Mouse (Mus musculus) E14TG2a.4 (cell line): ENCODE measurements around the gene Hcrtr1.

Experiments used
- H3K27me3 ChIP-seq: 2 replicates; pipeline ENCODE4 v1.6.1; 2014; ENCODE audit warnings: low read length, control low read depth; ENCODE audit not compliant: insufficient read depth
- H3K36me3 ChIP-seq: 2 replicates; pipeline ENCODE4 v1.6.1; 2014; ENCODE audit warnings: low read length, control low read depth; ENCODE audit not compliant: insufficient read depth
- H3K4me1 ChIP-seq: replicated peaks from 2 replicates; pipeline ENCODE4 v1.6.1; 2014; ENCODE audit warnings: low read depth, low read length, control low read depth
- H3K4me3 ChIP-seq: replicated peaks from 2 replicates; pipeline ENCODE4 v1.5.1; 2014; ENCODE audit warnings: mild to moderate bottlenecking, low read length
- H3K9me3 ChIP-seq: 2 replicates; pipeline ENCODE4 v1.6.1; 2014; ENCODE audit warnings: low read length, control low read depth
- CTCF ChIP-seq: conservative IDR thresholded peaks from 2 replicates; pipeline ENCODE4 v1.5.1; 2014; ENCODE audit warnings: low read length
- NANOG ChIP-seq: IDR thresholded peaks from 2 replicates; pipeline ENCODE4 v1.6.1; 2014; ENCODE audit warnings: borderline replicate concordance, low read length, mixed read lengths
- POU5F1 ChIP-seq: IDR thresholded peaks from 2 replicates; pipeline ENCODE4 v1.6.1; 2014; ENCODE audit warnings: low read length, borderline replicate concordance

Gene Hcrtr1

DNA sequence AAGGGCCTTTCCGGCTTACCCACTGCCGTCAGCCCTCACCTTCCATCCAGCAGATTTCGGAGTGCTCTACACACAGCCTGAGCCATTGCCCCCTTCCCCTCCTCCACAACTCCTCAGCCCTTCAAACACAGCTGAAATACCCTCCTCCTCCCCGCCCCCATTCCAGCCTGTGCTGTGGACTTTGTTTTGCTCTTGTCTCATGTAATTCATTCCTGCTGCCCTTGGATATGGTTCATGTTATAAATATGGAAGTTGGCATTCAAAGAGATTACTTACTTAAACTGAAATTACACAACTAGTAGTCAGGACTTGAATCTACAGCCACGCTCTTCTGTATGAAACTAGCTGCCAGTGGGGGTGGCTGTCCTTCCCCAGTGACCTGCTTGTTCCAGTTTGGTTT is 16.1 kb downstream of the Hcrtr1 start:
- no peaks in the 10 kb centered on the region for H3K27me3 ChIP-seq
- peak overlapping the region; percentile 23; the same call in 1 of the 2 replicates for H3K4me3 ChIP-seq
- H3K4me1 ChIP-seq, result peaks cover 62% of the 10 kb centered on the region
- TF ChIP-seq NANOG, result no peak
- TF ChIP-seq POU5F1, result no peak
- TF ChIP-seq CTCF, result no peak
- peaks cover 71% of the 10 kb centered on the region for H3K36me3 ChIP-seq
- H3K9me3 ChIP-seq, result peaks cover 2% of the 10 kb centered on the region

DNA sequence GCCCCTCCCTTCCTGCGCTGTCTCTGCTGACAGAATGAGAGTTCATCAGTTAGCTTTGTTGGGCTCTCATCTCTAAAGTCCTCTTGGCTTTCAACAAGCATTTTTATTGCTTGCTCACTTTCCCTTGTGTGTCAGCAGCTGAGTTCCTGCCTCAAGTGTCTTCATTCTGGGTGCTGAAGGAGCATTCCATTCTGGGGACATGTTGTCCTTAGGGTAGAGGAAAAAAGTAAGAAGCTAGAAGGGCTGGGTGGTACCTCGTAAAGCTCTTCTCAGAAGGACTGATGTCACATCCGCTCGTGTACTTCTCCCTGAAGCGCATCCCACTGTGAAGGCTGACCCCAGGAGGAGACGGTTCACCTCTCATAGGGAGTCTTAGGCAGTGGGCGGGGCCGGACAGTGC is 17.6 kb downstream of the Hcrtr1 start:
- Histone ChIP-seq H3K9me3 (peaks cover 17% of the 10 kb centered on the region), H3K4me3 (no peak overlapping the region), H3K36me3 (peaks cover 56% of the 10 kb centered on the region), H3K27me3 (no peaks in the 10 kb centered on the region), H3K4me1 (peaks cover 50% of the 10 kb centered on the region)
- TF ChIP-seq CTCF, result no peak
- TF ChIP-seq POU5F1, result no peak
- no peak for TF ChIP-seq NANOG

DNA sequence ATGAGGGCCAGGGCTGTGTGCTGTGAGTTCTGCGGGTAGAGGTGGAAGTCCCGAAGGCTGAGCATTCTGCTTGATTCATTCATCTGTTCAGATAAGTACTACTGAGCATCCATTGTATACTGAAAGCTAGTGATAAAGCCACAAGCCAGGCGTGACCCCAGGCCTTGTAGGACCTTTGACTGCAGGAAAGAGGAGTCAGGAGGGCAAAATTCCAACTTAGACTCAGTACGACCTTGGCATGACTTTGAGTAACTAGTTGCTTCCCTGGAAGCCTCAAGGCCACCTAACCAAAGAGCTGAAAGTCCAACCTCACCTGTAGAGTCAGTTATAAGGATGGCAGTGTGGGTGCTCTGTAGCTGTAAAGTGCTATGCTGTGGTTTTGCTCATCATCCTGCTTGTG is 18.4 kb downstream of the Hcrtr1 start:
- TF ChIP-seq CTCF (no peak), POU5F1 (no peak), NANOG (no peak)
- no peak overlapping the region for H3K4me3 ChIP-seq
- peaks cover 17% of the 10 kb centered on the region for H3K9me3 ChIP-seq
- no peaks in the 10 kb centered on the region for H3K27me3 ChIP-seq
- H3K36me3 ChIP-seq, result peaks cover 50% of the 10 kb centered on the region
- H3K4me1 ChIP-seq, result peaks cover 42% of the 10 kb centered on the region

DNA sequence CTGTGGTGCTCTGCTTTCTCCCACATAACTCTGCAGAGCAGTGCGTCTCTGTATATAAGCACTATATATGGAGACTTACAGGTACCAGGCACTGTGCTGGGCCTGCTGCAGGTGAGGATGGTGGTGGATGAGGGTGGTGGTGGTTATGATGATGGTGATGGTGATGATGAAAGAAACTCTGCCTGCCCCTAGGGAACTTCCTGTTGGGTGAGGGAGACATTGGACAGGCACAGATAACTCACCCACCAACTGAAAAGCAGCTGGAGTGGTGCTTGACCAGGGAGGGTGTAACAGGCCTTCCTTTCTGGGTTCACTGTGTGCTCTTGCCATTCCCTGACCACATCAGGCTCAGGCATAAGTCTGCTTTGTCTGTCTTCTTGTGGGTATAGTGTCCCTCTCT is 26.4 kb downstream of the Hcrtr1 start:
- TF ChIP-seq NANOG (no peak), POU5F1 (no peak), CTCF (no peak)
- Histone ChIP-seq H3K4me3 (no peak overlapping the region), H3K27me3 (no peaks in the 10 kb centered on the region), H3K36me3 (peaks cover 30% of the 10 kb centered on the region), H3K4me1 (peaks cover 43% of the 10 kb centered on the region), H3K9me3 (peaks cover 11% of the 10 kb centered on the region)

DNA sequence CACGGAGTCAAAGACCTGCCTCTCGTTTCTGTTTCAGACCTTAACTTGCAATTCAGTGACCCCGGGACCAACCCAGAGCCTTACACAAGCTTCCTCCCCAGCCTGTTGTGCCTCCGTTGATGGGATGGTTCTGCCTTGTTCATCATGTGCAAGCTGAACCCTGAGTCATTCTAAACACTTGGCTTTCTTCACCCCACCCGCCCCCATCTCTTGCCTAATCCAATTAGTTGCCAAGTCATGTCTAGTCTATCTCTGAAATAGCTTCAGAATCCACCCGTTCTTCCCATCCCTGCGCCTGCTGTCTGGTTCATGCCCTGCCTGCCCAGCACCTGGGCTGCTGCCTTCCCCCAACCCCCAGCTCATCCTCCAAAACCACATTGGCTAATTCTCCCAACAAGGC is 26.9 kb downstream of the Hcrtr1 start:
- Histone ChIP-seq H3K9me3 (peaks cover 7% of the 10 kb centered on the region), H3K36me3 (peaks cover 30% of the 10 kb centered on the region), H3K4me3 (no peak overlapping the region), H3K27me3 (no peaks in the 10 kb centered on the region), H3K4me1 (peaks cover 43% of the 10 kb centered on the region)
- TF ChIP-seq POU5F1 (no peak), CTCF (no peak), NANOG (no peak)

DNA sequence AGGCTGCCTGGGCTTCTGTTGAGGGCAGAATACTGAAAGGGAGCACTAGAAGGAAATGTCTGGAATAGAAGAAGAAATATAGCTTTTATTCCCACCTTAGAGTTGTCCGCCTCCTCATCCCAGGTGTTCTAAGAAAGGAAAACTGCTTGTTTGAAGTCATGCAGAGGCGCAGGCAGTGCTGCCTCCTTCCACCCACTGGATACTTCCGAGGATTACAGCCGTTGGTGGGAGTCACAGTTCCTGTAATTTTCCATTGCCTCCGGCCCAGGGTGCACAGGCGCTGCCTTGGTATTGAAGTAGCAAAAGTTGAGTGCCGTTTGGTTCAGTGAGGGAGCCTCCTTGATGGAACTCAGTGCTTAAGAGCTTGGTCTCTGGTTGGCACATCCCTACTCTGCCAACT is 29.1 kb downstream of the Hcrtr1 start:
- Histone ChIP-seq H3K9me3 (no peaks in the 10 kb centered on the region), H3K4me1 (peaks cover 54% of the 10 kb centered on the region), H3K27me3 (no peaks in the 10 kb centered on the region), H3K36me3 (peaks cover 22% of the 10 kb centered on the region), H3K4me3 (no peak overlapping the region)
- no peak for TF ChIP-seq POU5F1
- no peak for TF ChIP-seq NANOG
- TF ChIP-seq CTCF, result no peak

DNA sequence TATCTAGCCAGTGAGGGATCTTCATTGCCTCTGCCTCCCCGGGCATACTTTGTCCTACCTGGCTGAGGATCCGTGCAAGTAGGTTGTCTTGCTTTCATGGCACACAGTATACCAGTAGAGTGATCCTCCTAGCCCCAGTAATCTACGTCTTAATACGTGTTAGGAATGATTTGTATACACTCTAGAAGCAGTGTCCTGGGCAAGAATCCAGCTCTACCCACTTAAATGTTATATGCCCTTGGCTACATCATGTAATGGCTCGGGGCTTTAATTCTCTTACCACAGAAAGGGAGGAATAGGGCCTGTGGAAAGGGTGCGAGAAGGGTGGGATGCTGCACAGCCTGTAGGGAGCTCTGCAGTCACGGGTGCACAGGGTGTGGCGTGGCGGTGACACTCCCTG is 29.5 kb downstream of the Hcrtr1 start:
- Histone ChIP-seq H3K4me3 (no peak overlapping the region), H3K4me1 (peaks cover 54% of the 10 kb centered on the region), H3K27me3 (no peaks in the 10 kb centered on the region), H3K9me3 (no peaks in the 10 kb centered on the region), H3K36me3 (peaks cover 18% of the 10 kb centered on the region)
- TF ChIP-seq CTCF (no peak), POU5F1 (no peak), NANOG (no peak)

DNA sequence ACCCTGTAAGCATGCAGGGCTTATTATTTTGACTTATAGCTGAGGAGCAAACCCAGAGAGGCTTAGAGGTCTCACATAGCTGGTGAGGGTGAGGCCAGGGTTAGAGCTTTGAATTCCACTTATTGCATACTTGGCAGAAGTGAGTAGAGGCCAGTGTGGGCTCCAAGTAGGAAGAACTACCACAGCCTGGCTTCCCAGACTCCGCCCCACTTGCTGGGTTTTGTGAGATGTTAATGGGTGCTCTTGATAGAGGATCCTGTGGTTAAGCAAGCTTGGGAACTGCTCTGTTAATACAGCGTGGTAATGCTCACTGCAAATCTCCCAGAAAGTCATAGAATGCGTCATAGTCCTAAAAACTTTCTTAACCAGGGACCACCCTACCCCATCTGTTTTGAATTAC is 30.2 kb downstream of the Hcrtr1 start:
- Histone ChIP-seq H3K9me3 (0 out of 2 replicates have a peak, but pooled peaks cover 2% of the 10 kb centered on the region), H3K36me3 (peaks cover 17% of the 10 kb centered on the region), H3K27me3 (peaks cover 2% of the 10 kb centered on the region; the same call in 1 of the 2 replicates), H3K4me1 (peaks cover 55% of the 10 kb centered on the region), H3K4me3 (no peak overlapping the region)
- TF ChIP-seq CTCF, result no peak
- no peak for TF ChIP-seq NANOG
- TF ChIP-seq POU5F1, result no peak

DNA sequence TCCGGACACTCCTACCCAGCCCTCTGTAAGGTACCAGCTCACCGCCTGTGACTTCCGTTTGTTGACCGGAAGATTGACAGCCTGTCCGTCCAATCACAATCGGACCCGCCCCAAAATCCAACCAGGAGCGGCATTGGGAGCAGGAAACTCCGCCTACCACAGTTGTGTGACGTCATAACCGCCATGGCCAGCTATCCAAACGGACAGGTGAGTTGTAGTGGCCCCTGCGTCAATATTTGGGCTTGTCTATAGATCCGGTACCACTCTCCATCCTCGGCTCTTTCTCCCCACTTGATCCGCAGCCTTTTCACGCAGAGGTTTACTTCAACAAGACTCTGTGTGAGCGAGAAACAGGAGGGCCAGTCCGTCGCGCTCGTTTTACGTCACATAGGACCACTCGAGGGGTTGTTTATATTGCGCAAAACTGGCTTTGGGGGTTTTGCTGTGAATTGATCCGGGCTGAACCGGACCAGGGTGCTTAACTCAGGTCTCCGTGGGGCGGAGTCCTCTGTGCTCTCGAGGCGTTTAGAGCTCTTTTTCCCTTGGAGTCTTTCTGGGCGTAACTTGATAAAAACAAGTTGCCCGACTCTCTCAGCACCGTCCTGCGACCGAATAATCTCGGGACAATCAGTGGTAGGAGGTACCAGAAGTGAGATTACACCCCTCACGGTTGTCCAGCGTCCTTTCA is 31.6 kb downstream of the Hcrtr1 start:
- Histone ChIP-seq H3K27me3 (peaks cover 9% of the 10 kb centered on the region), H3K9me3 (0 out of 2 replicates have a peak, but pooled peaks cover 4% of the 10 kb centered on the region), H3K36me3 (peaks cover 6% of the 10 kb centered on the region; the same call in 1 of the 2 replicates), H3K4me3 (peak overlapping the region; percentile 85), H3K4me1 (peaks cover 68% of the 10 kb centered on the region)
- TF ChIP-seq NANOG (no peak), POU5F1 (no peak), CTCF (no peak)
